Mouse (Mus musculus) thymus, adult 2 months (tissue): Measurements from ENCODE around the gene Por.

ENCODE experiments used
- CTCF ChIP-seq: fragments of 200-500 bp; IDR thresholded peaks from 2 replicates; pipeline ENCODE4 v1.5.1; 2012; ENCODE audit warnings: mild to moderate bottlenecking, control low read depth, low read length, moderate library complexity, borderline replicate concordance; ENCODE audit not compliant: control insufficient read depth, poor library complexity, insufficient read depth; ENCODE audit errors: extremely low read depth
- POLR2A ChIP-seq: fragments of 200-500 bp; IDR thresholded peaks from 2 replicates; pipeline ENCODE4 v1.6.1; 2012; ENCODE audit warnings: mild to moderate bottlenecking, low read length, control low read depth, moderate library complexity; ENCODE audit not compliant: control insufficient read depth, poor library complexity, insufficient read depth; ENCODE audit errors: extremely low read depth

GRCm38 (mm10) chr5:135648461-135649308, 21.1 kb upstream of the Por start:
- no peak for TF ChIP-seq CTCF
- TF ChIP-seq POLR2A: no peak
